Mouse (Mus musculus): ENCODE measurements at regions not wholly inside any gene's neighbourhood (a gene's known extent, or its start where the extent isn't known, plus 50 kb on each side); places are given as distances from the start of the nearest gene placed in this dataset.

- no peak for DNase-seq (ENCODE audit: low spot score)
These were observed 276.5 kb upstream of the Cdyl start for GRCm38 (mm10) chr13:35383000-35383623.

- DNase-seq (ENCODE audit: low spot score): no peak
These were observed 276.0 kb upstream of the Cdyl start for GRCm38 (mm10) chr13:35383624-35384018.

- DNase-seq (ENCODE audit: low spot score): no peak
These were observed 271.3 kb upstream of the Cdyl start for GRCm38 (mm10) chr13:35388380-35388779.

GRCm38 (mm10) chr13:35389781-35390525 lies 269.7 kb upstream of the Cdyl start:
- DNase-seq (ENCODE audit: low spot score): no peak

- DNase-seq (ENCODE audit: low spot score): no peak
These were observed 269.1 kb upstream of the Cdyl start for GRCm38 (mm10) chr13:35390526-35390880.

- DNase-seq (ENCODE audit: low spot score): no peak
These were observed 267.5 kb upstream of the Cdyl start for GRCm38 (mm10) chr13:35392167-35392566.

- no peak for DNase-seq (ENCODE audit: low spot score)
These were observed 264.4 kb upstream of the Cdyl start for GRCm38 (mm10) chr13:35395192-35395591.

- no peak for DNase-seq (ENCODE audit: low spot score)
These were observed 264.0 kb upstream of the Cdyl start for GRCm38 (mm10) chr13:35395630-35396029.

- no peak for DNase-seq (ENCODE audit: low spot score)
These were observed 262.5 kb upstream of the Cdyl start for GRCm38 (mm10) chr13:35397166-35397565.

- no peak for DNase-seq (ENCODE audit: low spot score)
These were observed 261.4 kb upstream of the Cdyl start for GRCm38 (mm10) chr13:35398192-35398591.

GRCm38 (mm10) chr13:35402856-35403255 lies 256.8 kb upstream of the Cdyl start:
- no peak for DNase-seq (ENCODE audit: low spot score)

GRCm38 (mm10) chr13:35404428-35404827 lies 255.2 kb upstream of the Cdyl start:
- no peak for DNase-seq (ENCODE audit: low spot score)

GRCm38 (mm10) chr13:35405384-35405783 lies 254.2 kb upstream of the Cdyl start:
- DNase-seq (ENCODE audit: low spot score): no peak

GRCm38 (mm10) chr13:35417500-35417899 lies 242.1 kb upstream of the Cdyl start:
- DNase-seq (ENCODE audit: low spot score): no peak

- DNase-seq (ENCODE audit: low spot score): no peak
These were observed 239.6 kb upstream of the Cdyl start for GRCm38 (mm10) chr13:35420076-35420475.

- DNase-seq (ENCODE audit: low spot score): no peak
These were observed 233.6 kb upstream of the Cdyl start for GRCm38 (mm10) chr13:35426061-35426460.

- DNase-seq (ENCODE audit: low spot score): no peak
These were observed 224.5 kb upstream of the Cdyl start for GRCm38 (mm10) chr13:35435173-35435572.

- DNase-seq (ENCODE audit: low spot score): no peak
These were observed 212.0 kb upstream of the Cdyl start for GRCm38 (mm10) chr13:35447661-35448060.

- DNase-seq (ENCODE audit: low spot score): no peak
These were observed 207.2 kb upstream of the Cdyl start for GRCm38 (mm10) chr13:35452420-35452819.

GRCm38 (mm10) chr13:35453222-35453914 lies 206.3 kb upstream of the Cdyl start:
- no peak for DNase-seq (ENCODE audit: low spot score)

- DNase-seq (ENCODE audit: low spot score): no peak
These were observed 199.6 kb upstream of the Cdyl start for GRCm38 (mm10) chr13:35460051-35460450.

GRCm38 (mm10) chr13:35463231-35463630 lies 196.4 kb upstream of the Cdyl start:
- DNase-seq (ENCODE audit: low spot score): no peak

- DNase-seq (ENCODE audit: low spot score): no peak
These were observed 195.8 kb upstream of the Cdyl start for GRCm38 (mm10) chr13:35463850-35464249.
